Mouse (Mus musculus) Patski (cell line): ENCODE measurements around the gene Orai2. TPM values are rescaled to one million over a fixed set of nuclear protein-coding genes. Genes with fewer than 3 reads are reported as not detected.
"Not testable (repeated sequence)": the region's sequence is repeated elsewhere in the genome, so short reads cannot be mapped to it uniquely, and the experiment has no call there.

Experiments used
- ATAC-seq: fragments of 100-300 bp; one replicate; pipeline ENCODE4 v1.8.0; 2021
- CTCF ChIA-PET: fragments of 350-600 bp; sonication (Branson Sonifier 250); formaldehyde crosslinking; loops from one replicate; lab custom pipeline; 2022; ENCODE audit warnings: inconsistent platforms; lab: Charles Lee
- POLR2A ChIA-PET: fragments of 350-600 bp; sonication (Branson Sonifier 250); formaldehyde crosslinking; loops from one replicate; lab custom pipeline; 2022; ENCODE audit warnings: antibody characterized with exemption, inconsistent platforms; lab: Charles Lee
- DNase-seq: peaks from one replicate; pipeline ENCODE4 v3.0.0-alpha.2; 2011; ENCODE audit warnings: low read depth, low spot score
- H3K27me3 ChIP-seq: fragments of 371-371 bp; one replicate; pipeline ENCODE4 v1.5.1; 2021
- CTCF ChIP-seq: fragments of 100-300 bp; IDR thresholded peaks from one replicate; pipeline ENCODE4 v1.5.1; 2021
- in situ Hi-C: fragments of 300-500 bp; cut with MboI; formaldehyde crosslinking; loops from 3 replicates; pipeline ENCODE4 v1.11.1; 2018; ENCODE audit warnings: low pct_unique_long_range_greater_than_20kb, mixed read lengths
- polyA plus RNA-seq: library from polyadenylated mRNA; unstranded; gene quantifications from one replicate; pipeline ENCODE4 v1.2.3, GENCODE M21; 2021

Gene Orai2
- polyA plus RNA-seq, 1 experiment from 2014 or later: 40.0 TPM

- ATAC-seq: no peak
- in situ Hi-C loops: no loop called here
- no peak for DNase-seq
- ChIA-PET POLR2A (no interaction called here), CTCF (interaction anchor here (1.7 to 2.0 kb wide), 2 partner anchors 23 to 44 kb away, joined by 4 to 7 read pairs; partner anchors contain the start of gene Polr2j)
- no peak for TF ChIP-seq CTCF
- H3K27me3 ChIP-seq: no peaks in the 10 kb centered on the region
These were observed 30.4 kb downstream of the Orai2 start for GRCm38 (mm10) chr5:136140057-136140482.

DNA sequence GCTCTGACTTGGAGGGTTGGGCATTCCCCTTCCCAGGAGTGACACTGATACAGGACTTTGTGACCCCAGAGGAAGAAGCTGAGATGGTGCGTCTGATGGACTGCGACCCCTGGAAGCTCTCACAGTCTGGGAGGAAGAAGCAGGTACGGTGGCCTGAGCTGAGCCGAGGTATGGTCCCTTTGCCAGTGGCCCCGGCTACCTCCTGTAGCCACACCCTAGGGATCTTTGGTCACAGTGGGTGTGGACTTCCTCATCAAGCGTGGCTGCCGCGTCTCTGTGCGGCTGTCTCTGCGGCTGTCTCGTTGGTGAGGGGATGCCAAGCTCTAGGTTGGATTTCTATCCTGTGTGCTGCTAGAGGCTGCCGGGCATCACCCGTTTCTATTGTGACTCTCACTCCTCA is 31.1 kb downstream of the Orai2 start:
- CTCF ChIA-PET: interaction anchor here (0.8 to 2.0 kb wide), 2 partner anchors 45 to 49 kb away, joined by 3 to 7 read pairs; no protein-coding TSS in a partner anchor
- in situ Hi-C loops: loop anchor here (5.0 kb wide), 1 partner anchor 48 kb away; no protein-coding TSS in a partner anchor
- no peak for TF ChIP-seq CTCF
- no peak for DNase-seq
- no peaks in the 10 kb centered on the region for H3K27me3 ChIP-seq
- ATAC-seq: no peak
- POLR2A ChIA-PET: no interaction called here

DNA sequence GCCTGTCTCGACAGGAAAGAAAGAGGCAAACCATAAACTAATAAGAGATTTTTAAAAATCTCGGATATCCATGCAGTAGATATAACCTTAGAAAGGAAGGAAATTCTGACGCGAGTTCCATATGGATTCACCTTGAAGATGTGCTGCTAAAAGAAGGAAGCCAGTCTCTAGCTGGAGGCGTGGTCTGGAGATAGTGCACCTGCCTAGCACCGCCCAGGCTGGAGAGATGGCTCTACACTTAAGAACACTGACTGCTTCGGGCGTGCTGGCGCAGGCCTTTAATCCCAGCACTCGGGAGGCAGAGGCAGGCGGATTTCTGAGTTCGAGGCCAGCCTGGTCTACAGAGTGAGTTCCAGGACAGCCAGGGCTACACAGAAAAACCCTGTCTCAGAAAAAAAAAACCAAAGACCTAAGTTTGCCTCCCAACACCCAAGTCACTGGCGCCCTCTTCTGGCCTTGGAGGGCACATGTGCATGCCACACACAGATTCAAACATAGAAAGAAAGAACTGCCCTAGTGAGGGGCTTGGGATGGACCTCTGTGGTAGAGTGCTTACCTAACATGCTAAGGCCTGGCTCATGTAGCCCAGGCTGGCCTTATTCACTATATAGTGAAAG is 32.7 kb downstream of the Orai2 start:
- DNase-seq: no peak
- no peaks in the 10 kb centered on the region for H3K27me3 ChIP-seq
- ChIA-PET CTCF (interaction anchor here (1.1 kb wide), 2 partner anchors 31 to 49 kb away, joined by 3 to 4 read pairs; no protein-coding TSS in a partner anchor), POLR2A (no interaction called here)
- in situ Hi-C loops: loop anchor here (5.0 kb wide), 1 partner anchor 50 kb away; no protein-coding TSS in a partner anchor
- no peak for ATAC-seq
- no peak for TF ChIP-seq CTCF

GRCm38 (mm10) chr5:136136292-136136990 is 34.1 kb downstream of the Orai2 start:
- ChIA-PET CTCF (interaction anchor here (0.7 to 1.3 kb wide), 4 partner anchors 32 to 57 kb away, joined by 3 to 4 read pairs (median 3); no protein-coding TSS in a partner anchor), POLR2A (interaction anchor here (0.7 to 1.4 kb wide), 4 partner anchors 9 to 54 kb away, joined by 3 read pairs; no protein-coding TSS in a partner anchor)
- in situ Hi-C loops: loop anchor here (5.0 kb wide), 1 partner anchor 51 kb away; no protein-coding TSS in a partner anchor
- DNase-seq (no peak), ATAC-seq (peak; percentile 10)
- H3K27me3 ChIP-seq: no peaks in the 10 kb centered on the region
- no peak for TF ChIP-seq CTCF

GRCm38 (mm10) chr5:136135571-136136291 is 34.8 kb downstream of the Orai2 start, which contains the start of the genes Lrwd1 and Alkbh4:
TSS of gene Lrwd1 (minus strand) at chr5:136136074.
TSS of gene Alkbh4 (plus strand) at chr5:136136146.
- H3K27me3 ChIP-seq: no peaks in the 10 kb centered on the region
- DNase-seq (peak; percentile 83), ATAC-seq (peak; percentile 83)
- CTCF ChIA-PET: interaction anchor here (0.7 to 1.3 kb wide), 2 partner anchors 52 to 57 kb away, joined by 3 read pairs; no protein-coding TSS in a partner anchor
- no peak for TF ChIP-seq CTCF
- POLR2A ChIA-PET: interaction anchor here (0.7 to 1.4 kb wide), 3 partner anchors 10 to 53 kb away, joined by 3 read pairs; no protein-coding TSS in a partner anchor
- in situ Hi-C loops: loop anchor here (5.0 kb wide), 1 partner anchor 52 kb away; no protein-coding TSS in a partner anchor

GRCm38 (mm10) chr5:136122165-136122564 is 48.3 kb downstream of the Orai2 start:
- no peaks in the 10 kb centered on the region for H3K27me3 ChIP-seq
- DNase-seq (no peak), ATAC-seq (no peak)
- CTCF ChIA-PET: no interaction called here
- in situ Hi-C loops: no loop called here
- TF ChIP-seq CTCF: no peak
- POLR2A ChIA-PET: interaction anchor here (0.6 kb wide), 1 partner anchor 141 kb away, joined by 3 read pairs; no protein-coding TSS in a partner anchor

DNA sequence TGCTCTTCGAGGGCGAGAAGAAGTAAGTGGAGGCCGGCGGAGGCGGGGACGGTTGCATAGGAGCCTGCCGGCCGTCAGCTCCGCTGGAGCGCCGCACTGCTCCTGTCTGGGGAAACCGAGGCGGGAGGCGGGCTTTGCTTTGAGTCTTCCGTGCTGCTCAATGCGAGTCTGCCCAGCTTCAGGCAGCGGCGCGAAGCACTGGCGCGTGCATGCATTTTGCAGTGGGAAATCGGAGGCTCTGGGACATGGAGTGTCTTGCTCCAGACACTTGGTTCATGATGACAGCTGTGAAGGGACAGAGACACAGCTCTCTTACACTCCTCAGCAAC is 53.8 kb downstream of the Orai2 start:
- DNase-seq: no peak
- ATAC-seq: peak; percentile 19
- in situ Hi-C loops: no loop called here
- CTCF ChIA-PET: interaction anchor here (1.0 to 2.5 kb wide), 4 partner anchors 12 to 52 kb away, joined by 3 to 18 read pairs (median 4); no protein-coding TSS in a partner anchor
- POLR2A ChIA-PET: interaction anchor here (0.7 to 0.9 kb wide), 2 partner anchors 17 to 18 kb away, joined by 3 read pairs; no protein-coding TSS in a partner anchor
- no peak for TF ChIP-seq CTCF
- H3K27me3 ChIP-seq: no peaks in the 10 kb centered on the region

DNA sequence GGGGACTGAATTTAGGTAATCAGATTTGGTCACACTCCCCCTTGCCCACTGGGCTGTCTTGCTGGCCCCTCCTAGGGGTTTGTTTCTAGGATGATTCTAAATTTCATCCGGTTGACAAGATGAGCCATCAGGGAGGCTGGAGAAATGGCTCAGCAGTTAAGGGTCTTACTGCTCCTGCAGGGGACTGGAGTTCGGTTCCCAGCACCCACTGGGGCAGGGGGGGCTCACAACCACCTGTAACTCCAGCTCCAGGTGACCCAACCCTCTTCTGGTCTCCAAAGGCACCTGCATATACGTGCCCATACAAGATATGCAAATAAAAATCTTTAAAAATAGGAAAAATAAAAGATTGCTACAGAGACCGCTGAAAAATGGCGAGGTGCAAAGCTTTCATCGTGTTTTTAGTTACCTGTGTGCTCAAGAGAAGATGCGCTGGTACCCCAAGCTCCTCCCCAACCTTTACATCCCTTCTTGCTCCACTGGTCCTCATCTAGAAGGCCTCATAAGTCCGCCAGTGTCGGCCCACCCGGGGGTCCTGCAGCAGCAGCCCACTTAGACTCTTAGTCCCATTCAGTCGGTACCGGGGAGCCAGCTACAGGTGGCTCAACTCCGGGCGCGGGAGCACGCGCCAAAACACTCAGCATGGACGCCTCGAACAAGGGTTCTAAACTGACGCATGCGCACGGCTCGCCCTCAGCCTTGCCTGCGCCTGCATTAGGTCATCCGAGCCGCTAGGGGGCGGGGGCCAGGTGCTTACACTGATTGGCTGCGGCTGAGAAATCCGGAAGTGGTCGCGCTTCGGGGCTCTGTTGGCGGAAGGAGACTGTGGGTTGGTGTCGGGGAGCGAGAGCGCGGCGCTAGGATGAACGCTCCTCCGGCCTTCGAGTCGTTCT is 54.4 kb downstream of the Orai2 start, which contains the start of gene Polr2j:
Polr2j (plus strand) TSS at position 741 of the 893 bp plus-strand sequence.
- peak; percentile 81 for ATAC-seq
- in situ Hi-C loops: no loop called here
- CTCF ChIA-PET: interaction anchor here (0.6 to 2.5 kb wide), 5 partner anchors 11 to 53 kb away, joined by 3 to 18 read pairs (median 3); no protein-coding TSS in a partner anchor

DNA sequence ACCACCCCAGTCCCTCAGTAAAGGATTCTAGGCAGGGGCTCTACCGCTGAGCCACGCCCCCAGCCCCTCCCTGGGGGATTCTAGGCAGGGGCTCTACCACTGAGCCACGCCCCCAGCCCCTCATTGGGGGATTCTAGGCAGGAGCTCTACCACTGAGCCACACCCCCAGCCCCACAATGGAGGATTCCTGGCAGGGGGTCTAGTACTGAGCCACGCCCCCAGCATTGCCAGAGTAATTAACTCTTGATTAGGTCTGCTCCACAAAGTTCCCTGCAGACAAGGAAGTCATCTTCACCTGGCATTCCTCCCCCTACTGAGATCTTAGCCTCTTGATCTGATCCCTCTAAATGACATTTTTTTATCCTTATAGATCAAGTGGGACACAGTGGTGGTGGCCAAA is 57.0 kb downstream of the Orai2 start:
- POLR2A ChIA-PET, H3K27me3 ChIP-seq, ATAC-seq, DNase-seq, in situ Hi-C loops: not testable (repeated sequence)
- CTCF ChIA-PET: interaction anchor here (1.0 kb wide), 1 partner anchor 13 kb away, joined by 3 read pairs; no protein-coding TSS in a partner anchor

More for the DNA sequence above, 54.4 kb downstream of the Orai2 start, which contains the start of gene Polr2j:
- DNase-seq: peak; percentile 81
- H3K27me3 ChIP-seq: no peaks in the 10 kb centered on the region
- POLR2A ChIA-PET: interaction anchor here (0.6 to 0.9 kb wide), 4 partner anchors 17 to 182 kb away, joined by 3 read pairs; partner anchors contain the start of gene Ywhag
- TF ChIP-seq CTCF: no peak
